Mouse (Mus musculus) megakaryocyte, embryonic 14.5 days (primary cell): Measurements from ENCODE around the gene Spata33. TPM values are rescaled to one million over a fixed set of nuclear protein-coding genes. Genes with fewer than 3 reads are reported as not detected.

Experiments used
- H3K27me3 ChIP-seq: replicated peaks from 2 replicates; pipeline ENCODE3; 2012; ENCODE audit warnings: inconsistent platforms
- H3K36me3 ChIP-seq: replicated peaks from 2 replicates; pipeline ENCODE3; 2012; ENCODE audit warnings: low read length, inconsistent platforms, mixed read lengths
- H3K4me1 ChIP-seq: 2 replicates; pipeline ENCODE4 v1.6.1; 2012; ENCODE audit warnings: inconsistent platforms
- H3K4me3 ChIP-seq: replicated peaks from 2 replicates; pipeline ENCODE3; 2012; ENCODE audit warnings: moderate library complexity, mild to moderate bottlenecking, inconsistent platforms
- H3K9me3 ChIP-seq: 2 replicates; pipeline ENCODE4 v1.6.1; 2012; ENCODE audit warnings: inconsistent platforms
- FLI1 ChIP-seq: IDR thresholded peaks from 2 replicates; pipeline ENCODE4 v1.6.1; 2012; ENCODE audit warnings: low read length, inconsistent platforms, mixed read lengths
- GATA1 ChIP-seq: IDR thresholded peaks from 3 replicates; pipeline ENCODE4 v1.6.1; 2012; ENCODE audit warnings: mixed read lengths, low read length, inconsistent platforms, borderline replicate concordance
- polyA plus RNA-seq: library from polyadenylated mRNA; stranded (reverse); fragments of >175 nt; gene quantifications from 2 replicates; pipeline ENCODE4 v1.2.3, GENCODE M21; 2012; ENCODE audit warnings: low replicate concordance; ENCODE audit not compliant: insufficient read depth

The Spata33 gene
- polyA plus RNA-seq, 1 experiment: not detected

GRCm38 (mm10) chr8:123267926-123268656 is 55.5 kb downstream of the Spata33 start:
- Histone ChIP-seq H3K4me3 (no peak overlapping the region), H3K27me3 (no peaks in the 10 kb centered on the region), H3K4me1 (peaks cover 8% of the 10 kb centered on the region), H3K36me3 (peaks cover 100% of the 10 kb centered on the region), H3K9me3 (no peaks in the 10 kb centered on the region)
- TF ChIP-seq GATA1: no peak
- no peak for TF ChIP-seq FLI1

- Histone ChIP-seq H3K4me1 (peaks cover 8% of the 10 kb centered on the region), H3K36me3 (peaks cover 95% of the 10 kb centered on the region)
- no peak for TF ChIP-seq FLI1
- no peak for TF ChIP-seq GATA1
Measured at GRCm38 (mm10) chr8:123271147-123271546, 58.5 kb downstream of the Spata33 start.

More at GRCm38 (mm10) chr8:123271147-123271546, 58.5 kb downstream of the Spata33 start:
- Histone ChIP-seq H3K27me3 (no peaks in the 10 kb centered on the region), H3K4me3 (no peak overlapping the region), H3K9me3 (no peaks in the 10 kb centered on the region)

Other genes starting within 250 kb of the Spata33 start
- gene Ankrd11, start 170.6 kb upstream of the Spata33 start, polyA plus RNA-seq: 46.9 and 49.4 TPM in 2 replicates
- 9.5 and 14.6 TPM in 2 replicates for gene Spg7, start 149.9 kb upstream of the Spata33 start, polyA plus RNA-seq
- 3,221 and 4,089 TPM in 2 replicates for gene Rpl13, start 110.5 kb upstream of the Spata33 start, polyA plus RNA-seq
- gene Cpne7, start 95.5 kb upstream of the Spata33 start, polyA plus RNA-seq: 0.43 TPM in 1 of 2 replicates, not detected in the other
- gene Sult5a1, start 54.5 kb upstream of the Spata33 start, polyA plus RNA-seq: not detected in 2 replicates
- not detected in 2 replicates for gene Dpep1, start 26.6 kb upstream of the Spata33 start, polyA plus RNA-seq
- 25.0 and 29.4 TPM in 2 replicates for gene Chmp1a, start 69 bp upstream of the Spata33 start, polyA plus RNA-seq
- 39.4 and 48.1 TPM in 2 replicates for gene Cdk10, start 12.0 kb downstream of the Spata33 start, polyA plus RNA-seq
- 5.3 and 6.1 TPM in 2 replicates for gene Spata2l, start 23.4 kb downstream of the Spata33 start, polyA plus RNA-seq
- gene Zfp276, start 41.4 kb downstream of the Spata33 start, polyA plus RNA-seq: 5.0 and 11.6 TPM in 2 replicates
- gene Vps9d1, start 41.5 kb downstream of the Spata33 start, polyA plus RNA-seq: 49.9 and 179 TPM in 2 replicates
- gene Fanca, start 105.7 kb downstream of the Spata33 start, polyA plus RNA-seq: 16.5 and 24.3 TPM in 2 replicates
- gene Spire2, start 119.9 kb downstream of the Spata33 start, polyA plus RNA-seq: 0.47 TPM in 1 of 2 replicates, not detected in the other
- gene Tcf25, start 160.9 kb downstream of the Spata33 start, polyA plus RNA-seq: 41.1 and 108 TPM in 2 replicates
- 1.1 TPM in 1 of 2 replicates, not detected in the other for gene Mc1r, start 194.3 kb downstream of the Spata33 start, polyA plus RNA-seq
- 123 and 178 TPM in 2 replicates for gene Tubb3, start 198.6 kb downstream of the Spata33 start, polyA plus RNA-seq
- gene Def8, start 210.7 kb downstream of the Spata33 start, polyA plus RNA-seq: 20.7 and 47.5 TPM in 2 replicates